Comparison of ENCODE assay signal across 16 mouse cellular contexts in genomic region chr14:80408317-80408716, GRCm38 (mm10).
DNase-seq lines count a peak whose midpoint lies in the region; TF ChIP-seq lines count a peak whose summit lies in the region.
"Had no signal": no experiment of that assay in that cellular context is flagged by ENCODE, and none has a peak within 500 bp of the region (broad histone marks: within the 10 kb centered on the region; RNA-seq: fewer than 3 reads in every experiment).

No protein-coding gene starts in this region.

- TF ChIP-seq RAD21 in MEL (IDR thresholded peaks at IDR 0.05; ENCODE audit: low read depth, low read length), result no peak

- no peaks in the 10 kb centered on the region; a peak in 1 of 4 replicates for H3K36me3 ChIP-seq in MEL (ENCODE audit: control insufficient read depth in 1 of 2, insufficient read depth in 2 of 2, low read length in 2 of 2)
- H3K36me3 ChIP-seq: G1E had no signal

- H3K4me3 ChIP-seq in MEL (ENCODE audit: control insufficient read depth in 1 of 2, insufficient read depth in 1 of 2, low read depth in 2 of 2, low read length in 2 of 2), result no peak overlapping the region

- no peaks in the 10 kb centered on the region for H3K79me2 ChIP-seq in MEL (ENCODE audit: control insufficient read depth, insufficient read depth, low read length, poor library complexity)

- H3K9me3 ChIP-seq in MEL (replicated peaks; ENCODE audit: insufficient read depth, low read length), result no peaks in the 10 kb centered on the region

- TF ChIP-seq EP300 in MEL (IDR thresholded peaks at IDR 0.05; ENCODE audit: low read depth in 1 of 2, low read length in 2 of 2), result peak; percentile 53 to 55

- no peak overlapping the region for H3K9ac ChIP-seq in MEL (ENCODE audit: control insufficient read depth, low read depth, low read length, poor library complexity, severe bottlenecking)

- DNase-seq in MEL (ENCODE audit: low read depth, low spot score), result peak; percentile 6
- DNase-seq in left cerebral cortex, postnatal 36 days (ENCODE audit: low spot score in 2 of 2), result no peak
- DNase-seq: adrenal gland, adult 2 months; adrenal gland, adult 8-10 months; adrenal gland, postnatal 10 days; adrenal gland, postnatal 14 days; adrenal gland, postnatal 25 days; adrenal gland, postnatal 36 days; B cell, adult 2 months; cerebellum, adult 11 months; cerebellum, adult 11-12 months; cerebellum, adult 18-20 months; cerebellum, adult 2 months; cerebellum, adult 8-10 months had no signal

- no peak overlapping the region for H3K27ac ChIP-seq in MEL (ENCODE audit: control insufficient read depth, low read depth, low read length)

- no peaks in the 10 kb centered on the region for H3K27me3 ChIP-seq in MEL (ENCODE audit: control insufficient read depth in 1 of 2, insufficient read depth in 2 of 2, low read length in 2 of 2)
- H3K27me3 ChIP-seq: CH12.LX had no signal

- TF ChIP-seq POLR2A in MEL (IDR thresholded peaks at IDR 0.05; ENCODE audit: control insufficient read depth in 1 of 2, insufficient read depth in 1 of 2, low read depth in 1 of 2, low read length in 2 of 2, poor library complexity in 1 of 2), result no peak

- no peaks in the 10 kb centered on the region for H3K4me1 ChIP-seq in MEL (ENCODE audit: control insufficient read depth in 1 of 2, insufficient read depth in 2 of 2, low read length in 2 of 2)

- intact Hi-C loops in left cerebral cortex, postnatal 36 days (cut with DNase I), result no loop called here

- no peak for TF ChIP-seq CTCF in MEL (IDR thresholded peaks at IDR 0.05 in 2 of 3, conservative IDR thresholded peaks at IDR 0.05 in 1 of 3; ENCODE audit: control insufficient read depth in 1 of 3, insufficient read depth in 1 of 3, low read depth in 2 of 3, low read length in 3 of 3, poor library complexity in 1 of 3, severe bottlenecking in 1 of 3)

TF ChIP-seq in MEL, 35 proteins besides CTCF, POLR2A, EP300 and RAD21:
- TF ChIP-seq CHD2 (IDR thresholded peaks at IDR 0.05; ENCODE audit: low read length) (no peak), ZNF384 (IDR thresholded peaks at IDR 0.05; ENCODE audit: low read depth, low read length) (no peak), GATA1 (IDR thresholded peaks at IDR 0.05; ENCODE audit: low read depth, low read length) (peak; percentile 26; the same call in 1 of the 2 replicates), HCFC1 (IDR thresholded peaks at IDR 0.05; ENCODE audit: low read depth, low read length) (no peak), USF1 (IDR thresholded peaks at IDR 0.05; ENCODE audit: low read depth, low read length) (peak; percentile 55; the same call in 1 of the 2 replicates), TCF12 (IDR thresholded peaks at IDR 0.05; ENCODE audit: low read depth, low read length) (peak; percentile 64; the same call in 1 of the 2 replicates)
